Mouse (Mus musculus): ENCODE measurements around the gene Foxa3. TPM values are rescaled to one million over a fixed set of nuclear protein-coding genes. Genes with fewer than 3 reads are reported as not detected.

The Foxa3 gene
- polyA plus RNA-seq, 1 experiment from 2014 or later = 0.14 TPM

- H3K9ac ChIP-seq = no peak overlapping the region
- peaks cover 65% of the 10 kb centered on the region for H3K27me3 ChIP-seq
- no peak overlapping the region for H3K27ac ChIP-seq
- no peak overlapping the region for H3K4me3 ChIP-seq
- no peaks in the 10 kb centered on the region for H3K36me3 ChIP-seq
- no peaks in the 10 kb centered on the region for H3K9me3 ChIP-seq (replicated peaks)
- H3K4me2 ChIP-seq = no peak overlapping the region
- peaks cover 15% of the 10 kb centered on the region for H3K4me1 ChIP-seq (replicated peaks)
- 81% methylated on average over 5 of the region's 5 CpGs for WGBS
- no peak for ATAC-seq (replicated peaks; ENCODE audit: insufficient number of reproducible peaks, insufficient read depth, low FRiP score, low read depth)
These were observed 58.0 kb downstream of the Foxa3 start for GRCm38 (mm10) chr7:18965312-18965711.

DNA sequence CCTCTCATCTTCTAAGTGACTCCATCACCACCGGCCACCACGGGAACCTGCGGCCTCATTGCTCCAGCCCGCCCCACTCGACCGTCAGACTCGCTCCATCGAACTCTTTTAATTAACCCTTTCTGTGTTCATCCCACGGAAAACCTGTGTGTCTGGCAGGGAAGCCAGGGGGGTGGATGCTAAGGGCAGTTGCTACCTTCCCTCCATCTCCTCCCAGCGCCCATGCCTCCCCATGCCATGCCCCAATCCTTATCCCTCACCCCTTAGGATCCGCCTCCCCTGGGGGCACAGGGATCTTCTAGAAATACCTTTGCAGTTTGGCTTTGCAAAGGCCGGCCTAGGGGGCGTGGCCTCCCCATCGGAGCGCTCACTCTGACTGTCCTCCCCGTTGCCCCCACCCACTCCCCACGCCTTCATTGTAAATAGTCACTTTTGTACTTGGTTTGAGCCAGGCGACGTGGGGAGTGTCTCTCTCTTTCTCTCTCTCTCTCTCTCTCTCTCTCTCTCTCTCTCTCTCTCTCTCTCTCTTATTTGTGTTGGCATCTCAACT, 60.0 kb downstream of the Foxa3 start:
- no peaks in the 10 kb centered on the region for H3K9me3 ChIP-seq (replicated peaks)
- no peak for ATAC-seq (replicated peaks; ENCODE audit: insufficient number of reproducible peaks, insufficient read depth, low FRiP score, low read depth)
- no peak overlapping the region for H3K4me2 ChIP-seq
- H3K4me1 ChIP-seq (replicated peaks) = peaks cover 20% of the 10 kb centered on the region
- whole genome bisulfite sequencing = 2% methylated on average over 19 of the region's 19 CpGs
- H3K4me3 ChIP-seq = no peak overlapping the region
- no peak overlapping the region for H3K9ac ChIP-seq
- no peak overlapping the region for H3K27ac ChIP-seq
- H3K27me3 ChIP-seq = peaks cover 82% of the 10 kb centered on the region
- H3K36me3 ChIP-seq = no peaks in the 10 kb centered on the region

Other genes with a start within 250 kb of the Foxa3 start
- gene Psg19, start 225.0 kb downstream of the Foxa3 start, polyA plus RNA-seq (2015; fragmentation: Nextera tagmentation; extraction: Ambion mirVana) = not detected in 2 replicates
- not detected in 2 replicates for gene Psg17, start 201.9 kb downstream of the Foxa3 start, polyA plus RNA-seq (2015; fragmentation: Nextera tagmentation; extraction: Ambion mirVana)
- gene Mill2, start 183.6 kb downstream of the Foxa3 start, polyA plus RNA-seq (2015; fragmentation: Nextera tagmentation; extraction: Ambion mirVana) = 0.54 and 0.56 TPM in 2 replicates
- 1.6 and 3.0 TPM in 2 replicates for gene Pglyrp1, start 152.2 kb downstream of the Foxa3 start, polyA plus RNA-seq (2015; fragmentation: Nextera tagmentation; extraction: Ambion mirVana)
- 20.6 and 26.8 TPM in 2 replicates for gene Ccdc61, start 113.1 kb downstream of the Foxa3 start, polyA plus RNA-seq (2015; fragmentation: Nextera tagmentation; extraction: Ambion mirVana)
- gene Nova2, start 97.7 kb downstream of the Foxa3 start, polyA plus RNA-seq (2015; fragmentation: Nextera tagmentation; extraction: Ambion mirVana) = 0.53 and 0.79 TPM in 2 replicates
- not detected in 2 replicates for gene Nanos2, start 36.1 kb downstream of the Foxa3 start, polyA plus RNA-seq (2015; fragmentation: Nextera tagmentation; extraction: Ambion mirVana)
- gene Mypop, start 32.3 kb downstream of the Foxa3 start, polyA plus RNA-seq (2015; fragmentation: Nextera tagmentation; extraction: Ambion mirVana) = 2.2 and 2.3 TPM in 2 replicates
- gene Irf2bp1, start 19.5 kb downstream of the Foxa3 start, polyA plus RNA-seq (2015; fragmentation: Nextera tagmentation; extraction: Ambion mirVana) = 11.5 and 17.6 TPM in 2 replicates
- gene Sympk, start 839 bp upstream of the Foxa3 start, polyA plus RNA-seq (2015; fragmentation: Nextera tagmentation; extraction: Ambion mirVana) = 19.6 and 27.3 TPM in 2 replicates
- not detected in 2 replicates for gene Rsph6a, start 31.2 kb upstream of the Foxa3 start, polyA plus RNA-seq (2015; fragmentation: Nextera tagmentation; extraction: Ambion mirVana)
- 14.2 and 20.0 TPM in 2 replicates for gene Dmwd, start 52.7 kb upstream of the Foxa3 start, polyA plus RNA-seq (2015; fragmentation: Nextera tagmentation; extraction: Ambion mirVana)
- 51.9 and 57.3 TPM in 2 replicates for gene Dmpk, start 60.3 kb upstream of the Foxa3 start, polyA plus RNA-seq (2015; fragmentation: Nextera tagmentation; extraction: Ambion mirVana)
- gene Six5, start 71.1 kb upstream of the Foxa3 start, polyA plus RNA-seq (2015; fragmentation: Nextera tagmentation; extraction: Ambion mirVana) = 4.9 and 6.7 TPM in 2 replicates
- gene Gm4969, start 94.8 kb upstream of the Foxa3 start, polyA plus RNA-seq (2015; fragmentation: Nextera tagmentation; extraction: Ambion mirVana) = 0.73 and 1.0 TPM in 2 replicates
- 7.3 and 9.6 TPM in 2 replicates for gene Fbxo46, start 96.3 kb upstream of the Foxa3 start, polyA plus RNA-seq (2015; fragmentation: Nextera tagmentation; extraction: Ambion mirVana)
- 8.8 and 10.0 TPM in 2 replicates for gene Qpctl, start 125.8 kb upstream of the Foxa3 start, polyA plus RNA-seq (2015; fragmentation: Nextera tagmentation; extraction: Ambion mirVana)
- 93.2 and 96.6 TPM in 2 replicates for gene Snrpd2, start 126.2 kb upstream of the Foxa3 start, polyA plus RNA-seq (2015; fragmentation: Nextera tagmentation; extraction: Ambion mirVana)
- 73.8 and 73.9 TPM in 2 replicates for gene Gipr, start 142.6 kb upstream of the Foxa3 start, polyA plus RNA-seq (2015; fragmentation: Nextera tagmentation; extraction: Ambion mirVana)
- gene Eml2, start 152.9 kb upstream of the Foxa3 start, polyA plus RNA-seq (2015; fragmentation: Nextera tagmentation; extraction: Ambion mirVana) = 18.9 and 21.0 TPM in 2 replicates
- 2.1 and 2.2 TPM in 2 replicates for gene Gpr4, start 189.0 kb upstream of the Foxa3 start, polyA plus RNA-seq (2015; fragmentation: Nextera tagmentation; extraction: Ambion mirVana)
- gene Opa3, start 204.8 kb upstream of the Foxa3 start, polyA plus RNA-seq (2015; fragmentation: Nextera tagmentation; extraction: Ambion mirVana) = 33.8 and 37.9 TPM in 2 replicates
- gene Vasp, start 248.3 kb upstream of the Foxa3 start, polyA plus RNA-seq (2015; fragmentation: Nextera tagmentation; extraction: Ambion mirVana) = 81.2 and 81.6 TPM in 2 replicates

All from heart, embryonic 15.5 days (tissue).